Mouse (Mus musculus): ENCODE measurements around the gene Ino80d. TPM values are rescaled to one million over a fixed set of nuclear protein-coding genes. Genes with fewer than 3 reads are reported as not detected.

The Ino80d gene
- polyA plus RNA-seq, 1 experiment from 2014 or later: 10.3 TPM

GRCm38 (mm10) chr1:63129273-63129672, 14.8 kb upstream of the Ino80d start:
- Histone ChIP-seq H3K27me3 (ENCODE audit: control insufficient read depth, insufficient read depth, low read length) (no peaks in the 10 kb centered on the region), H3K4me1 (ENCODE audit: control insufficient read depth, insufficient read depth, low read length) (no peaks in the 10 kb centered on the region), H3K9ac (replicated peaks; ENCODE audit: low read length) (no peak overlapping the region), H3K27ac (replicated peaks; ENCODE audit: low read depth, low read length) (no peak overlapping the region), H3K4me2 (ENCODE audit: low read length) (peak overlapping the region; percentile 48), H3K36me3 (ENCODE audit: control insufficient read depth, insufficient read depth, low read length) (peaks cover 14% of the 10 kb centered on the region; the same call in 1 of the 2 replicates), H3K4me3 (replicated peaks; ENCODE audit: low read depth, low read length) (no peak overlapping the region), H3K9me3 (ENCODE audit: control insufficient read depth, low read length) (no peaks in the 10 kb centered on the region)
- 13% methylated on average over 3 of the region's 3 CpGs for WGBS
- no peak for ATAC-seq (ENCODE audit: low FRiP score, low TSS enrichment)
- DNase-seq: no peak

- DNase-seq (no peak), ATAC-seq (ENCODE audit: low FRiP score, low TSS enrichment) (no peak)
- H3K9ac ChIP-seq (replicated peaks; ENCODE audit: low read length): no peak overlapping the region
- H3K27me3 ChIP-seq (ENCODE audit: control insufficient read depth, insufficient read depth, low read length): no peaks in the 10 kb centered on the region
- H3K4me3 ChIP-seq (replicated peaks; ENCODE audit: low read depth, low read length): no peak overlapping the region
- H3K9me3 ChIP-seq (ENCODE audit: control insufficient read depth, low read length): no peaks in the 10 kb centered on the region
- H3K36me3 ChIP-seq (ENCODE audit: control insufficient read depth, insufficient read depth, low read length): peaks cover 26% of the 10 kb centered on the region
- 94% methylated on average over 3 of the region's 3 CpGs for WGBS
- H3K4me2 ChIP-seq (ENCODE audit: low read length): no peak overlapping the region
- H3K27ac ChIP-seq (replicated peaks; ENCODE audit: low read depth, low read length): no peak overlapping the region
- no peaks in the 10 kb centered on the region for H3K4me1 ChIP-seq (ENCODE audit: control insufficient read depth, insufficient read depth, low read length)
Observed at GRCm38 (mm10) chr1:63126206-63126605, 11.7 kb upstream of the Ino80d start.

- H3K27ac ChIP-seq (replicated peaks; ENCODE audit: low read depth, low read length): no peak overlapping the region
- no peaks in the 10 kb centered on the region for H3K4me1 ChIP-seq (ENCODE audit: control insufficient read depth, insufficient read depth, low read length)
- no peaks in the 10 kb centered on the region for H3K27me3 ChIP-seq (ENCODE audit: control insufficient read depth, insufficient read depth, low read length)
- H3K36me3 ChIP-seq (ENCODE audit: control insufficient read depth, insufficient read depth, low read length): peaks cover 43% of the 10 kb centered on the region
- 85% methylated on average over 6 of the region's 6 CpGs for WGBS
- DNase-seq: no peak
- H3K9ac ChIP-seq (replicated peaks; ENCODE audit: low read length): no peak overlapping the region
- no peak overlapping the region for H3K4me2 ChIP-seq (ENCODE audit: low read length)
- no peaks in the 10 kb centered on the region for H3K9me3 ChIP-seq (ENCODE audit: control insufficient read depth, low read length)
- H3K4me3 ChIP-seq (replicated peaks; ENCODE audit: low read depth, low read length): no peak overlapping the region
- ATAC-seq (ENCODE audit: low FRiP score, low TSS enrichment): no peak
Observed at GRCm38 (mm10) chr1:63123823-63124450, 9.5 kb upstream of the Ino80d start.

- Histone ChIP-seq H3K36me3 (ENCODE audit: control insufficient read depth, insufficient read depth, low read length) (peaks cover 46% of the 10 kb centered on the region), H3K9ac (replicated peaks; ENCODE audit: low read length) (no peak overlapping the region), H3K27me3 (ENCODE audit: control insufficient read depth, insufficient read depth, low read length) (no peaks in the 10 kb centered on the region), H3K4me3 (replicated peaks; ENCODE audit: low read depth, low read length) (no peak overlapping the region), H3K9me3 (ENCODE audit: control insufficient read depth, low read length) (no peaks in the 10 kb centered on the region), H3K4me2 (ENCODE audit: low read length) (no peak overlapping the region), H3K27ac (replicated peaks; ENCODE audit: low read depth, low read length) (no peak overlapping the region), H3K4me1 (ENCODE audit: control insufficient read depth, insufficient read depth, low read length) (no peaks in the 10 kb centered on the region)
- DNase-seq: no peak
- WGBS: 95% methylated on average over 6 of the region's 6 CpGs
- ATAC-seq (ENCODE audit: low FRiP score, low TSS enrichment): no peak
Observed at GRCm38 (mm10) chr1:63122005-63122404, 7.5 kb upstream of the Ino80d start.

GRCm38 (mm10) chr1:63120382-63120781, 5.9 kb upstream of the Ino80d start:
- Histone ChIP-seq H3K9ac (replicated peaks; ENCODE audit: low read length) (no peak overlapping the region), H3K27ac (replicated peaks; ENCODE audit: low read depth, low read length) (no peak overlapping the region), H3K4me1 (ENCODE audit: control insufficient read depth, insufficient read depth, low read length) (peaks cover 10% of the 10 kb centered on the region), H3K4me2 (ENCODE audit: low read length) (no peak overlapping the region), H3K27me3 (ENCODE audit: control insufficient read depth, insufficient read depth, low read length) (no peaks in the 10 kb centered on the region), H3K4me3 (replicated peaks; ENCODE audit: low read depth, low read length) (no peak overlapping the region), H3K9me3 (ENCODE audit: control insufficient read depth, low read length) (no peaks in the 10 kb centered on the region), H3K36me3 (ENCODE audit: control insufficient read depth, insufficient read depth, low read length) (peaks cover 38% of the 10 kb centered on the region)
- ATAC-seq (ENCODE audit: low FRiP score, low TSS enrichment) (no peak), DNase-seq (no peak)
- 96% methylated on average over 2 of the region's 2 CpGs for WGBS

- H3K4me2 ChIP-seq (ENCODE audit: low read length): no peak overlapping the region
- H3K9me3 ChIP-seq (ENCODE audit: control insufficient read depth, low read length): no peaks in the 10 kb centered on the region
- no peak for ATAC-seq (ENCODE audit: low FRiP score, low TSS enrichment)
- no peak overlapping the region for H3K27ac ChIP-seq (replicated peaks; ENCODE audit: low read depth, low read length)
- H3K9ac ChIP-seq (replicated peaks; ENCODE audit: low read length): no peak overlapping the region
- WGBS: 96% methylated on average over 4 of the region's 4 CpGs
- H3K36me3 ChIP-seq (ENCODE audit: control insufficient read depth, insufficient read depth, low read length): peaks cover 34% of the 10 kb centered on the region
- no peak overlapping the region for H3K4me3 ChIP-seq (replicated peaks; ENCODE audit: low read depth, low read length)
- no peak for DNase-seq
- peaks cover 10% of the 10 kb centered on the region for H3K4me1 ChIP-seq (ENCODE audit: control insufficient read depth, insufficient read depth, low read length)
- H3K27me3 ChIP-seq (ENCODE audit: control insufficient read depth, insufficient read depth, low read length): no peaks in the 10 kb centered on the region
Observed at GRCm38 (mm10) chr1:63119675-63120074, 5.2 kb upstream of the Ino80d start.

- Histone ChIP-seq H3K9ac (replicated peaks; ENCODE audit: low read length) (peak overlapping the region; percentile 99; the same call in 1 of the 2 replicates), H3K9me3 (ENCODE audit: control insufficient read depth, low read length) (no peaks in the 10 kb centered on the region), H3K4me3 (replicated peaks; ENCODE audit: low read depth, low read length) (peak overlapping the region; percentile 95), H3K27me3 (ENCODE audit: control insufficient read depth, insufficient read depth, low read length) (no peaks in the 10 kb centered on the region), H3K27ac (replicated peaks; ENCODE audit: low read depth, low read length) (peak overlapping the region; percentile 14; the same call in 1 of the 2 replicates), H3K4me1 (ENCODE audit: control insufficient read depth, insufficient read depth, low read length) (peaks cover 20% of the 10 kb centered on the region), H3K4me2 (ENCODE audit: low read length) (peak overlapping the region; percentile 75), H3K36me3 (ENCODE audit: control insufficient read depth, insufficient read depth, low read length) (peaks cover 13% of the 10 kb centered on the region)
- 62% methylated on average over 3 of the region's 3 CpGs for WGBS
- DNase-seq (peak; percentile 15), ATAC-seq (ENCODE audit: low FRiP score, low TSS enrichment) (no peak)
Observed at GRCm38 (mm10) chr1:63115540-63115939, 1.1 kb upstream of the Ino80d start.

- DNase-seq (no peak), ATAC-seq (ENCODE audit: low FRiP score, low TSS enrichment) (no peak)
- Histone ChIP-seq H3K9ac (replicated peaks; ENCODE audit: low read length) (peak overlapping the region; percentile 99), H3K4me1 (ENCODE audit: control insufficient read depth, insufficient read depth, low read length) (peaks cover 22% of the 10 kb centered on the region), H3K4me3 (replicated peaks; ENCODE audit: low read depth, low read length) (peak overlapping the region; percentile 95), H3K36me3 (ENCODE audit: control insufficient read depth, insufficient read depth, low read length) (peaks cover 9% of the 10 kb centered on the region), H3K4me2 (ENCODE audit: low read length) (peak overlapping the region; percentile 75), H3K9me3 (ENCODE audit: control insufficient read depth, low read length) (no peaks in the 10 kb centered on the region), H3K27ac (replicated peaks; ENCODE audit: low read depth, low read length) (peak overlapping the region; percentile 99), H3K27me3 (ENCODE audit: control insufficient read depth, insufficient read depth, low read length) (no peaks in the 10 kb centered on the region)
- 12% methylated on average over 4 of the region's 4 CpGs for WGBS
Observed at GRCm38 (mm10) chr1:63115096-63115495, 629 bp upstream of the Ino80d start.
